Mouse (Mus musculus) neural tube, embryonic 15.5 days (tissue): Measurements from ENCODE around the gene Nfat5. TPM values are rescaled to one million over a fixed set of nuclear protein-coding genes. Genes with fewer than 3 reads are reported as not detected.
A peak's percentile ranks its signal among the peaks of the same experiment; 100 is the strongest.

Experiments used
- ATAC-seq: fragments of 200-750 bp; cut with Nextera tagmentation; 2 replicates; pipeline ENCODE4 v1.8.0; 2017; ENCODE audit warnings: mild to moderate bottlenecking, moderate TSS enrichment, moderate library complexity; ENCODE audit not compliant: low FRiP score
- H3K27ac ChIP-seq: fragments of 300-500 bp; sonication (generic); replicated peaks from 2 replicates; pipeline ENCODE4 v1.5.1; 2015; ENCODE audit warnings: mild to moderate bottlenecking, inconsistent platforms
- H3K27me3 ChIP-seq: fragments of 300-500 bp; sonication (generic); replicated peaks from 2 replicates; pipeline ENCODE4 v1.6.1; 2015; ENCODE audit warnings: inconsistent platforms
- H3K36me3 ChIP-seq: fragments of 300-500 bp; sonication (generic); 2 replicates; pipeline ENCODE4 v1.6.1; 2015; ENCODE audit warnings: inconsistent platforms
- H3K4me1 ChIP-seq: fragments of 300-500 bp; sonication (generic); 2 replicates; pipeline ENCODE4 v1.6.1; 2015; ENCODE audit warnings: inconsistent platforms
- H3K4me2 ChIP-seq: fragments of 300-500 bp; sonication (generic); 2 replicates; pipeline ENCODE4 v1.6.1; 2015; ENCODE audit warnings: inconsistent platforms, mild to moderate bottlenecking, moderate library complexity
- H3K4me3 ChIP-seq: fragments of 300-500 bp; sonication (generic); replicated peaks from 2 replicates; pipeline ENCODE4 v1.5.1; 2015; ENCODE audit warnings: mild to moderate bottlenecking, inconsistent platforms
- H3K9ac ChIP-seq: fragments of 300-500 bp; sonication (generic); replicated peaks from 2 replicates; pipeline ENCODE4 v1.6.1; 2015; ENCODE audit warnings: mild to moderate bottlenecking, inconsistent platforms
- H3K9me3 ChIP-seq: fragments of 300-500 bp; sonication (generic); replicated peaks from 2 replicates; pipeline ENCODE4 v1.6.1; 2016; ENCODE audit warnings: inconsistent platforms
- WGBS: fragments of 180-500 bp; shearing (Covaris S2); methylation state at CpG from one replicate; pipeline ENCODE4 v1.1.7; 2015; ENCODE audit warnings: mixed read lengths; 5-methylcytosine and 5-hydroxymethylcytosine counted together
- polyA plus RNA-seq: library from polyadenylated mRNA; unstranded; fragments of >200 nt; fragmentation: Nextera tagmentation; extraction: Ambion mirVana; gene quantifications from 2 replicates; pipeline ENCODE4 v1.2.1, GENCODE M21; 2015

Nfat5 gene
- polyA plus RNA-seq, 1 experiment from 2014 or later: 11.4 TPM

GRCm38 (mm10) chr8:107385063-107385462, 91.8 kb downstream of the Nfat5 start:
- Histone ChIP-seq H3K27ac (no peak overlapping the region), H3K9ac (no peak overlapping the region), H3K27me3 (no peaks in the 10 kb centered on the region), H3K9me3 (no peaks in the 10 kb centered on the region), H3K4me3 (no peak overlapping the region), H3K4me1 (peaks cover 18% of the 10 kb centered on the region; the same call in 1 of the 2 replicates), H3K4me2 (no peak overlapping the region), H3K36me3 (peaks cover 8% of the 10 kb centered on the region)
- ATAC-seq: no peak
- WGBS: 93% methylated on average over 2 of the region's 2 CpGs

GRCm38 (mm10) chr8:107386171-107386570, 92.9 kb downstream of the Nfat5 start:
- Histone ChIP-seq H3K27me3 (no peaks in the 10 kb centered on the region), H3K27ac (no peak overlapping the region), H3K9me3 (no peaks in the 10 kb centered on the region), H3K4me2 (no peak overlapping the region), H3K9ac (no peak overlapping the region), H3K36me3 (no peaks in the 10 kb centered on the region; the same call in 1 of the 2 replicates), H3K4me3 (no peak overlapping the region), H3K4me1 (peaks cover 18% of the 10 kb centered on the region; the same call in 1 of the 2 replicates)
- 53% methylated on average over 5 of the region's 5 CpGs for WGBS
- ATAC-seq: no peak

- no peak overlapping the region for H3K4me2 ChIP-seq
- H3K27me3 ChIP-seq: no peaks in the 10 kb centered on the region
- H3K9ac ChIP-seq: no peak overlapping the region
- H3K27ac ChIP-seq: no peak overlapping the region
- no peaks in the 10 kb centered on the region for H3K9me3 ChIP-seq
- 32% methylated on average over 3 of the region's 3 CpGs for WGBS
- H3K4me3 ChIP-seq: no peak overlapping the region
- peaks cover 18% of the 10 kb centered on the region; the same call in 1 of the 2 replicates for H3K4me1 ChIP-seq
- ATAC-seq: no peak
- no peaks in the 10 kb centered on the region for H3K36me3 ChIP-seq
These were observed 93.4 kb downstream of the Nfat5 start for GRCm38 (mm10) chr8:107386642-107387041.

GRCm38 (mm10) chr8:107387861-107388260, 94.6 kb downstream of the Nfat5 start:
- Histone ChIP-seq H3K4me3 (no peak overlapping the region), H3K9ac (no peak overlapping the region), H3K27me3 (no peaks in the 10 kb centered on the region), H3K4me1 (peaks cover 18% of the 10 kb centered on the region; the same call in 1 of the 2 replicates), H3K27ac (no peak overlapping the region), H3K4me2 (no peak overlapping the region), H3K9me3 (no peaks in the 10 kb centered on the region), H3K36me3 (no peaks in the 10 kb centered on the region)
- ATAC-seq: no peak
- 63% methylated on average over 5 of the region's 5 CpGs for WGBS

- 59% methylated on average over 8 of the region's 8 CpGs for WGBS
- no peak for ATAC-seq
- H3K4me3 ChIP-seq: no peak overlapping the region
- no peaks in the 10 kb centered on the region for H3K36me3 ChIP-seq
- no peak overlapping the region for H3K4me2 ChIP-seq
- no peaks in the 10 kb centered on the region for H3K9me3 ChIP-seq
- H3K9ac ChIP-seq: no peak overlapping the region
- no peaks in the 10 kb centered on the region for H3K27me3 ChIP-seq
- H3K4me1 ChIP-seq: peaks cover 18% of the 10 kb centered on the region; the same call in 1 of the 2 replicates
- 0 out of 2 replicates have a peak overlapping the region, but pooled peaks have one; percentile 18 for H3K27ac ChIP-seq
These were observed 96.3 kb downstream of the Nfat5 start for GRCm38 (mm10) chr8:107389557-107389956.

GRCm38 (mm10) chr8:107390476-107391135, 97.3 kb downstream of the Nfat5 start:
- Histone ChIP-seq H3K27ac (no peak overlapping the region), H3K27me3 (no peaks in the 10 kb centered on the region), H3K4me3 (no peak overlapping the region), H3K4me1 (peaks cover 18% of the 10 kb centered on the region; the same call in 1 of the 2 replicates), H3K4me2 (no peak overlapping the region), H3K9me3 (no peaks in the 10 kb centered on the region), H3K36me3 (no peaks in the 10 kb centered on the region), H3K9ac (no peak overlapping the region)
- 93% methylated on average over 16 of the region's 16 CpGs for WGBS
- no peak for ATAC-seq

GRCm38 (mm10) chr8:107391136-107391516, 97.9 kb downstream of the Nfat5 start:
- ATAC-seq: no peak
- 69% methylated on average over 4 of the region's 4 CpGs for WGBS
- Histone ChIP-seq H3K27ac (no peak overlapping the region), H3K4me1 (peaks cover 18% of the 10 kb centered on the region; the same call in 1 of the 2 replicates), H3K9me3 (no peaks in the 10 kb centered on the region), H3K36me3 (no peaks in the 10 kb centered on the region), H3K27me3 (no peaks in the 10 kb centered on the region), H3K4me3 (no peak overlapping the region), H3K4me2 (no peak overlapping the region), H3K9ac (no peak overlapping the region)

GRCm38 (mm10) chr8:107395397-107395796, 102.1 kb downstream of the Nfat5 start:
- H3K9me3 ChIP-seq: no peaks in the 10 kb centered on the region
- no peak overlapping the region for H3K9ac ChIP-seq
- H3K4me3 ChIP-seq: no peak overlapping the region
- no peak overlapping the region for H3K27ac ChIP-seq
- H3K4me1 ChIP-seq: no peaks in the 10 kb centered on the region
- no peak for ATAC-seq
- H3K4me2 ChIP-seq: no peak overlapping the region
- H3K36me3 ChIP-seq: no peaks in the 10 kb centered on the region
- no peaks in the 10 kb centered on the region for H3K27me3 ChIP-seq

- Histone ChIP-seq H3K27me3 (no peaks in the 10 kb centered on the region), H3K4me3 (no peak overlapping the region), H3K9me3 (no peaks in the 10 kb centered on the region), H3K36me3 (no peaks in the 10 kb centered on the region), H3K4me2 (no peak overlapping the region), H3K27ac (no peak overlapping the region), H3K9ac (no peak overlapping the region), H3K4me1 (no peaks in the 10 kb centered on the region)
- no peak for ATAC-seq
- WGBS: 92% methylated on average over 10 of the region's 10 CpGs
These were observed 102.9 kb downstream of the Nfat5 start for GRCm38 (mm10) chr8:107396106-107396670.

- no peak overlapping the region for H3K4me3 ChIP-seq
- 73% methylated on average over 12 of the region's 12 CpGs for WGBS
- no peaks in the 10 kb centered on the region for H3K9me3 ChIP-seq
- no peak overlapping the region for H3K9ac ChIP-seq
- no peak overlapping the region for H3K4me2 ChIP-seq
- ATAC-seq: no peak
- no peak overlapping the region for H3K27ac ChIP-seq
- no peaks in the 10 kb centered on the region for H3K27me3 ChIP-seq
- H3K4me1 ChIP-seq: peaks cover 5% of the 10 kb centered on the region
- no peaks in the 10 kb centered on the region for H3K36me3 ChIP-seq
These were observed 104.4 kb downstream of the Nfat5 start for GRCm38 (mm10) chr8:107397665-107398064.

- no peaks in the 10 kb centered on the region for H3K9me3 ChIP-seq
- ATAC-seq: no peak
- no peaks in the 10 kb centered on the region for H3K36me3 ChIP-seq
- H3K27me3 ChIP-seq: no peaks in the 10 kb centered on the region
- peaks cover 15% of the 10 kb centered on the region for H3K4me1 ChIP-seq
- 37% methylated on average over 9 of the region's 9 CpGs for WGBS
- H3K27ac ChIP-seq: no peak overlapping the region
- no peak overlapping the region for H3K4me2 ChIP-seq
- no peak overlapping the region for H3K9ac ChIP-seq
- no peak overlapping the region for H3K4me3 ChIP-seq
These were observed 106.2 kb downstream of the Nfat5 start for GRCm38 (mm10) chr8:107399495-107399894.

GRCm38 (mm10) chr8:107401866-107402265, 108.6 kb downstream of the Nfat5 start:
- H3K4me1 ChIP-seq: peaks cover 15% of the 10 kb centered on the region
- no peaks in the 10 kb centered on the region for H3K9me3 ChIP-seq
- WGBS: 89% methylated on average over 5 of the region's 5 CpGs
- no peak overlapping the region for H3K4me3 ChIP-seq
- H3K27me3 ChIP-seq: no peaks in the 10 kb centered on the region
- H3K4me2 ChIP-seq: no peak overlapping the region
- H3K36me3 ChIP-seq: no peaks in the 10 kb centered on the region
- H3K27ac ChIP-seq: no peak overlapping the region
- no peak overlapping the region for H3K9ac ChIP-seq
- ATAC-seq: no peak
